Mouse (Mus musculus): Measurements from ENCODE around the gene Stab1.

DNA sequence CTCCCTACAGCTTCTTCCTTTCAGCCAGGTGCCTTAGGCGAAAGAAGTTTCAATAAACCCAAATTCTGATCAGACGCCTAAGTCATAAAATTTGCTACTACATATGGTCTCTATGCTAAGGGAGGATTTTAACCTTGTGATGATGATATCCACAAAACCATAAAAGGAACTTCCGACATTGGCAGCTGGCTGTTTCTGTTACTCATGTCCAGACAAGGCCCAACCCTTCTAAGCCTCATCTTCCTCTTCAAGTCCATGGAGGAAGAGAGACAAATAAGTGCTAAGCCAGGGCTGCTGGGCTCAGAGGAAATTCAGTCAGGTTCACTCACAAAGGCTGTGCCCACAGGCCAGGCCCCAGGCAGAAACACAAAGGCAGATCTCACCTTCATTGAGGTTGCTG lies 20.9 kb upstream of the Stab1 start:
- TF ChIP-seq CTCF (conservative IDR thresholded peaks at IDR 0.05; ENCODE audit: insufficient read depth, insufficient read length, low read depth, low read length) (no peak), POLR2A (IDR thresholded peaks at IDR 0.05; ENCODE audit: low read depth, low read length) (no peak)
